Comparison of ENCODE assay signal across 8 mouse cellular contexts in genomic region chr7:79721386-79721977, GRCm38 (mm10). TPM values are rescaled to one million over a fixed set of nuclear protein-coding genes. Genes with fewer than 3 reads are reported as not detected.
DNase-seq lines count a peak whose midpoint lies in the region; ATAC-seq and TF ChIP-seq lines count a peak whose summit lies in the region.

No protein-coding gene starts in this region.

- H3K27me3 ChIP-seq in intestine, postnatal 0 days (replicated peaks; ENCODE audit: control insufficient read depth, insufficient read depth, low read length) = peaks cover 17% of the 10 kb centered on the region; the same call in 1 of the 2 replicates
- H3K27me3 ChIP-seq in liver, embryonic 16.5 days (ENCODE audit: control insufficient read depth, insufficient read depth, low read depth, low read length) = peaks cover 18% of the 10 kb centered on the region
- H3K27me3 ChIP-seq in neural tube, embryonic 11.5 days (ENCODE audit: control insufficient read depth, insufficient read depth, low read length) = peaks cover 14% of the 10 kb centered on the region

- no peaks in the 10 kb centered on the region for H3K36me3 ChIP-seq in intestine, postnatal 0 days (ENCODE audit: control insufficient read depth, insufficient read depth)
- H3K36me3 ChIP-seq in liver, embryonic 16.5 days (ENCODE audit: control insufficient read depth, insufficient read depth) = no peaks in the 10 kb centered on the region
- H3K36me3 ChIP-seq in neural tube, embryonic 11.5 days (ENCODE audit: control insufficient read depth, insufficient read depth, low read length) = no peaks in the 10 kb centered on the region

- 1% methylated on average over 48 of the region's 48 CpGs for WGBS in intestine, postnatal 0 days
- under 1% methylated on average over 47 of the region's 48 CpGs for WGBS in liver, embryonic 16.5 days (ENCODE audit: insufficient replicate concordance)
- under 1% methylated on average over 48 of the region's 48 CpGs for WGBS in neural tube, embryonic 11.5 days

- peak overlapping the region; percentile 52 for H3K4me3 ChIP-seq in intestine, postnatal 0 days (ENCODE audit: low read depth, low read length)
- H3K4me3 ChIP-seq in liver, embryonic 16.5 days (ENCODE audit: low read depth, low read length) = peak overlapping the region; percentile 52
- H3K4me3 ChIP-seq in neural tube, embryonic 11.5 days (ENCODE audit: low read depth, low read length) = peak overlapping the region; percentile 51

- peak overlapping the region; percentile 58 for H3K9ac ChIP-seq in intestine, postnatal 0 days (ENCODE audit: low read depth, low read length)
- H3K9ac ChIP-seq in liver, embryonic 16.5 days (ENCODE audit: low read depth, low read length) = peak overlapping the region; percentile 28; the same call in 1 of the 2 replicates
- H3K9ac ChIP-seq in neural tube, embryonic 11.5 days (ENCODE audit: low read length) = peak overlapping the region; percentile 68

- no peaks in the 10 kb centered on the region for H3K9me3 ChIP-seq in intestine, postnatal 0 days (ENCODE audit: control insufficient read depth)
- no peaks in the 10 kb centered on the region for H3K9me3 ChIP-seq in liver, embryonic 16.5 days (replicated peaks; ENCODE audit: control insufficient read depth, low read length)
- H3K9me3 ChIP-seq in neural tube, embryonic 11.5 days (ENCODE audit: control insufficient read depth, low read length) = no peaks in the 10 kb centered on the region

- ATAC-seq in intestine, postnatal 0 days = peak; percentile 73
- peak; percentile 43; the same call in 1 of the 2 replicates for ATAC-seq in liver, embryonic 16.5 days (ENCODE audit: low read depth)
- peak; percentile 54 for ATAC-seq in neural tube, embryonic 11.5 days (ENCODE audit: insufficient read depth, low FRiP score, low TSS enrichment)

- peak overlapping the region; percentile 54 for H3K27ac ChIP-seq in intestine, postnatal 0 days (ENCODE audit: low read depth, low read length)
- no peak overlapping the region for H3K27ac ChIP-seq in liver, embryonic 16.5 days (ENCODE audit: low read length)
- 0 out of 2 replicates have a peak overlapping the region, but pooled peaks have one; percentile 4 for H3K27ac ChIP-seq in neural tube, embryonic 11.5 days (ENCODE audit: low read depth, low read length)

- DNase-seq in adrenal gland, adult (ENCODE audit: inconsistent age in 2 of 2, low spot score in 1 of 2) = peak; percentile 74 to 90
- no peak for DNase-seq in adrenal gland, adult 8-10 months
- DNase-seq in embryo, embryonic 10 days (ENCODE audit: low spot score) = peak; percentile 72
- DNase-seq in heart, adult 8-10 months (ENCODE audit: low spot score) = peak; percentile 36
- DNase-seq in neural tube, embryonic 11.5 days (ENCODE audit: low spot score) = peak; percentile 69
- DNase-seq in thymus, postnatal 10 days (ENCODE audit: low spot score in 2 of 2) = peak; percentile 62 to 77

- no peak for TF ChIP-seq CTCF in intestine, postnatal 0 days (IDR thresholded peaks at IDR 0.05; ENCODE audit: low read depth)

- H3K4me2 ChIP-seq in intestine, postnatal 0 days (replicated peaks; ENCODE audit: low read depth) = peak overlapping the region; percentile 88
- H3K4me2 ChIP-seq in liver, embryonic 16.5 days (ENCODE audit: low read depth, low read length) = peak overlapping the region; percentile 58
- peak overlapping the region; percentile 90 for H3K4me2 ChIP-seq in neural tube, embryonic 11.5 days (ENCODE audit: low read depth)

- H3K4me1 ChIP-seq in intestine, postnatal 0 days (replicated peaks; ENCODE audit: control insufficient read depth, insufficient read depth, low read length) = no peaks in the 10 kb centered on the region
- H3K4me1 ChIP-seq in liver, embryonic 16.5 days (ENCODE audit: control insufficient read depth, low read depth, low read length) = no peaks in the 10 kb centered on the region
- H3K4me1 ChIP-seq in neural tube, embryonic 11.5 days (ENCODE audit: control insufficient read depth, insufficient read depth, low read length) = no peaks in the 10 kb centered on the region; the same call in 1 of the 2 replicates

RNA-seq across cellular contexts. Expression of gene Kif7, which starts 6.0 kb away (rescaled TPM):
- total RNA-seq in adrenal gland, adult 8-10 months (2022) = 1 to 10 TPM; 2.8 to 6.4 (median 4.2) TPM
- total RNA-seq in heart, adult 8-10 months (2022) = 1 to 10 TPM; 1.2 to 1.4 (median 1.2) TPM
- polyA plus RNA-seq in intestine, postnatal 0 days (2015; fragmentation: Nextera tagmentation; extraction: Ambion mirVana) = 0.69 and 0.82 TPM in 2 replicates
- 0.19 and 0.22 TPM in 2 replicates for polyA plus RNA-seq in liver, embryonic 16.5 days (2015; fragmentation: Nextera tagmentation; extraction: Ambion mirVana)
- polyA plus RNA-seq in neural tube, embryonic 11.5 days (2014; fragmentation: Nextera tagmentation; extraction: Ambion mirVana) = 5.0 and 5.2 TPM in 2 replicates

RNA-seq across cellular contexts. Expression of gene Plin1, which starts 11.2 kb away (rescaled TPM):
- 100 to 1,000 TPM; 277 to 564 (median 391) TPM for total RNA-seq in adrenal gland, adult 8-10 months (2022)
- total RNA-seq in heart, adult 8-10 months (2022) = 1 to 10 TPM; 4.4 to 5.6 (median 5.0) TPM
- polyA plus RNA-seq in intestine, postnatal 0 days (2015; fragmentation: Nextera tagmentation; extraction: Ambion mirVana) = not detected in 2 replicates
- polyA plus RNA-seq in liver, embryonic 16.5 days (2015; fragmentation: Nextera tagmentation; extraction: Ambion mirVana) = not detected in 2 replicates
- polyA plus RNA-seq in neural tube, embryonic 11.5 days (2014; fragmentation: Nextera tagmentation; extraction: Ambion mirVana) = 0.15 TPM in 1 of 2 replicates, not detected in the other

RNA-seq across cellular contexts. Expression of gene Pex11a, which starts 21.4 kb away (rescaled TPM):
- total RNA-seq in adrenal gland, adult 8-10 months (2022) = 10 to 100 TPM; 52.5 to 60.1 (median 54.5) TPM
- total RNA-seq in heart, adult 8-10 months (2022) = 10 to 100 TPM; 15.7 to 29.2 (median 22.4) TPM
- polyA plus RNA-seq in intestine, postnatal 0 days (2015; fragmentation: Nextera tagmentation; extraction: Ambion mirVana) = 22.6 and 23.3 TPM in 2 replicates
- polyA plus RNA-seq in liver, embryonic 16.5 days (2015; fragmentation: Nextera tagmentation; extraction: Ambion mirVana) = 4.5 and 4.9 TPM in 2 replicates
- polyA plus RNA-seq in neural tube, embryonic 11.5 days (2014; fragmentation: Nextera tagmentation; extraction: Ambion mirVana) = 8.2 and 9.9 TPM in 2 replicates

RNA-seq across cellular contexts. Expression of gene Wdr93, which starts 21.5 kb away (rescaled TPM):
- 1 to 10 TPM in 3 of 4 experiments, under 1 TPM in 1; 0.99 to 1.6 (median 1.3) TPM for total RNA-seq in adrenal gland, adult 8-10 months (2022)
- not detected for total RNA-seq in heart, adult 8-10 months (2022)
- polyA plus RNA-seq in intestine, postnatal 0 days (2015; fragmentation: Nextera tagmentation; extraction: Ambion mirVana) = 0.05 TPM in 1 of 2 replicates, not detected in the other
- 0.07 and 0.09 TPM in 2 replicates for polyA plus RNA-seq in liver, embryonic 16.5 days (2015; fragmentation: Nextera tagmentation; extraction: Ambion mirVana)
- polyA plus RNA-seq in neural tube, embryonic 11.5 days (2014; fragmentation: Nextera tagmentation; extraction: Ambion mirVana) = 0.09 and 0.45 TPM in 2 replicates
